Mouse (Mus musculus) thymus, postnatal 36 days (tissue): Measurements from ENCODE around the gene Fbxo5.
A peak's percentile ranks its signal among the peaks of the same experiment; 100 is the strongest.

Experiments used
- DNase-seq, 2 experiments: peaks; one replicate each; pipeline ENCODE4 v3.0.0; 2022; ENCODE audit warnings: mixed read lengths in 2 of 2

The Fbxo5 gene

DNA sequence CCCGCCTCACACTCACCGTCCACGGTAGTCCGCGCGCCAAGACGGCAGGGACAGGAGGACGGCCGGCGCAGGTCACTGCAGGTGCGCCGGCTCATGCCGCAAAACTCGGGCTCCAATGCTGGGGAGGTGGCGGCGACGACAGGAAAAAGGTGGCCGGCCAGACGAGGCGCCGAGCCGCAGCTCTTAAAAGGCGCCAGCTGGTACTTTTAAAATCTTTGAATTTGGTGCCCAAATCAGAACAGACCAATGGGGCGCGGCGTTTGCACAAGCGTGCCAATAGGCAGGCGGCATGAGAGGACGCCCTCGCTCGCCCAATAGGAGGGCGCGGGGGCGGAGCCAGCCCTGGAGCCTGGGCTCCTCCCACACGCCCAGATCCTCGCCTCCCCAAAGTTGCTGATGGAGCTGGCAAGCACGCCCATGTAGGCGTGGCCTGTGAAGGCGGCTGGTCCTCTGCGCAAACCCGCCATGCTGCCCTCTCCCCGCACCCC, at the start of gene Fbxo5:
Gene Fbxo5, minus strand, starts transcription at position 358 of the 488 bp plus-strand sequence.
- DNase-seq: peak; percentile 97 to 99

DNA sequence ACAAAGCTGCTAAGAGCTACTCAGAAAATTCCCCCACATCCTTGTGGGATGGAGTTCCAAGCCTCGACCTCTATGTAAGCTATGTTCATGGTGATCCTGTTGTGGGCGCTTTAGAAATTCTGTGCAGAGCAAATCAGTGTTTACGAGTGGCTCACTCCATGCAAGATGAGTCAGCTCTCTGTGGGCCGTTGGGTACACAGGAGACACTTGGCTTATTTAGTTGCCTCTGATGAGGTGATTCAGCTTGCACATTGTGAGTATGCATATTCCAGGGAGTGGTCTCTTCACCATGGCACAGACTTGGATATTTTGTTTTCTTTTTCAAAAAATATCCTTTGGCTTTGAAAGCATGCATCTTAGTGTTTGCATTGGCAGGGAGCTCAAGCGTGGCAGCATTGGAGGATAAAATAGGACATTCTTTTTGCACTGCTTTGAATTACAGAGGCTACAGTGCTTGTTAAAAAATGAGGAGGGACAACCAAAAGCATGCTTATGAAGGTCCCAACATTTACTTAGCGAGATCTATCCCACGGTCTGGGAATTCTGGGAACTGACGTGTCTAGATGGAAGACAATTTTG, 48.0 kb upstream of the Fbxo5 start:
- DNase-seq: no peak

DNA sequence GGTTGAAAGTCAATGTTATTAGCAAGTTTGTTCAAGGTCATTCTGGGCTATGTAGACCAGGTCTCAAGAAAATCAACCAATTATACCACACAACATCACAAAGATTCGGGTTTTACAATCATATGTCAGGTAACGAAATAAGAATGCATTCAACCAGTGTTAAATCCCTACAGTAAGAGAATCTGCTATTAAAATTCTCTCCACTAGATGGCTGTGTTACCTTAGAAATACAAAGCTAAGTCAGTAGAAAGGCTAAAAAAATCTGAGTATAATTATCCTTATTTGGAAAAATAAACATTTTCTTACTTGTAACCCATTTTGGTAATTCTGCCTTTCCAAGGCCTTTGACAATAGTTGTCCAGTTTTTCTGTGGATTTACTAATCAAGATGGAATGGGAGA, 41.5 kb upstream of the Fbxo5 start:
- no peak for DNase-seq

DNA sequence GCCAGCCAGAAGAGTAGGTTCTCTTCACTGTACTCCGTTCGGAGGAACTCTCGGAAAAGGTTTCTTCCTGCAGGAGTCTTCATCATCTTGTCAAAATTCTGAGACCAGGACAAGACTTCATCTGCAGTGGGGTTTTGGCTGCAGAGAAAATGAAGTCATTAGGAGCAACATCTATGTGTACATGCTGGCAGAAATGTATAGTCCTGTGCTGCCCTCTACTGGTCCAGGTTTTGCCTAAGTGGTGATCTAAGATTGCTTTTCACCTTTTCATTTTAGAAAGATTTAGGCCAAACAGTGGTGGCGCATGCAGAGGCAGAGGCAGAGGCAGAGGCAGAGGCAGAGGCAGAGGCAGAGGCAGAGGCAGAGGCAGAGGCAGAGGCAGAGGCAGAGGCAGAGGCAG, 36.0 kb upstream of the Fbxo5 start:
- DNase-seq: peak; percentile 40 to 57

DNA sequence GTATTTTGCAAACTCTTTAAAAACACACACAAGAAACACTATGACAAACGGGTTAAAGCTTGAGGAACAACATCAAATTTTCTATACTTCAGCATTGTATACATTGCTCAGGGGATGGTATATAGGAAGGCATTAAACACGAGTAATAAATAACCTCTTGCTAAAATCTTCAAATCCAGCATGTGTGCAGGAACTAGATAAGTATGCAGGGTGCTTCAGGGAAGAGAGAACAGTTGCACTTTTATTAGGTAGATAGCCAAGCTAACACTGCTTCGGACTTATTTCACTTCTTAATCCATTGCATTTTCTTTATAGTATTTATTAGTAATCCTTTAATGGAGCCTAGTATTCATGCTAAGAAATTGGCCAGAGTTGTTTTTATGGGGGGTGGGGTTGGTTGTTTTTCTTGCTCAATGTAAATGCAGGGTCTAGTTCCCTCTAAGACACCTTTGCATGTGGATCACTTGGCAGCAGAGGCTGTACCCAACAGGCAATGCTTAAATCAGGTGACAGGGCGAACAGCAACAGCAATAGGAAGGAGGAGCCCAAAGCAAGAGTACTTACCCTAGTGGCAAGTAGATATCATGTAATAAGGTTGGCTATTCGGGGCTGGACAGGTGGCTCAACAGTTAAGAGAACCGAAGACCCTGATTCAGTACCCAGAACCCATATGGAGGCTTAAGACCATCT, 21.1 kb upstream of the Fbxo5 start:
- DNase-seq: no peak

DNA sequence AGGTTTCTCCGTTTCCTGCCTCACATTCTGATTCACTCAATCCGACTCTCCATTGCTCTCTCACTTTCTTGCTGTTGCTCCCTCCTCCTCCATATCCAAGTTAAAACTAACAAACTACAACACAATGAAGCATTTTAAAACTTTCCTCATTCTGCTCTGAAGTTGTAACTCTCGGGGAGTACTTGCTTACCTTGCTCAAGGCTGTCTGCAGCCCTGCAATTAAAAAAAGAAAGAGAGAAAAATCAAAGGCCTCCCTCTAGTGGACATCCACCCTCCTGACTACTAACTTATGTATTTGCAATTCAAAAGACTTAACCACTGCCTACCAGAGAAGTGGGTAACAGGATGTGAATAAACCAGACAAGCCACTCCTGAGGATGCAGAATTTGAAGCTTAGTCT, 19.4 kb upstream of the Fbxo5 start:
- peak in 1 of 2 experiments; percentile 21 for DNase-seq

DNA sequence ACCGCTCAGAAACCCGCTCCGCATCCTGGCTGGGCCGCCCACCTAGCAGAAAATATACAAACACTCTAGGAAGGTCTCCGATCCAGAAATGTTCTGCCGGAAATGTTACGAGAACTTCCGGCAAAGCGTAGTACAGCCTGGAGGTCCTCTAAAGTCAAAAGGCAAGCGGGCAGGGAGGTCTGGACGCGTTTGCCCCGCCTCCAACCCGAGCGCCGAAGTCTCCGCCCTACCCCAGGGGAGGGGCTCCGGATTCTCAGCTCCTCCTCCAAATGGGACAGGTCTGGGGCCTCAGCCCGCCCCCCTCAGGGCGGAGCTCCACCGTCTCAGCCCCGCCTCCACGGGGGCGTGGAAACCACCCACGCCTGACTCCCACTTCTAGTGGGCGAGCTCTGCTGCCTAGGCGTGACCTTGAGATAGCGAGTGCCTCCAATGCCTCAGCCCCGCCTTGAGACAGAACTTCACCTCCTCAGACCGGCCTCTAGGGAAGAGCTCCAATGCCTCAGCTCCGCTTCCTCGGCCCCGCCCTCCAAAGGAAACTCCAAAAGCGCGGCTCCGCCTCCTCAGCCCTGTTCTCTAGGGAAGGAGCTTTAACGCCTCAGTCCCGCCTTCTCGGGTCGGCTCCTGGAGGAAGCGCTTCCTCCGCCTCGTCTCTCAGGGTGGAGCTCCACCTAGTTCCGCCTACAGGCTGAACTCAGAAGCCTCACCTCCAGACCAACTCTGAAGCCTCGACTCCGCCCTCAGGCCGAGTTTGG, 18.5 kb upstream of the Fbxo5 start, which contains the start of gene Mtrf1l:
Gene Mtrf1l, minus strand, starts transcription at position 171 of the 752 bp plus-strand sequence.
- DNase-seq: peak; percentile 98 to 99

DNA sequence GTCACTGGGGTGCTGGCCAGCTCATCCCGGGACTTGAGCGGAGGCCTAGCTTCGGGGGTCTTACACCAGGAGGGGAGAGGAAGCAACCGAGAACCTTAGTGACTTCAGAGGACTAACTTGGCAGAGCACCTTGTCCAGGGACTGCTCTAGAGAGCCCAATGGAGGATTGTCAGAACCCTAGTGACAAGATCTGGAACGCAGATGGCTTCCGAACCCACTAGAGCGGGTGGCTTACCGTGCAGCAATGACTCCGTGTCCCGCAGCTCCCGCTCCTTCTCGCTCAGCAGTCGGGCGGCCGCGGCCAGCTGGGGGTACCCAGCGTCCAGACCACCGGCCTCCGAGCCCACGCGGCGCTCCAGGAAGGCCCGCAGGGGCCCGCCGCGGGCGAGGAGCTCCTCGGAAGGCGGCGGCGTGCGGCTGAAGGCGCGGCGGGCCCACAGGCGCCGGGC, 17.9 kb upstream of the Fbxo5 start:
- no peak for DNase-seq

DNA sequence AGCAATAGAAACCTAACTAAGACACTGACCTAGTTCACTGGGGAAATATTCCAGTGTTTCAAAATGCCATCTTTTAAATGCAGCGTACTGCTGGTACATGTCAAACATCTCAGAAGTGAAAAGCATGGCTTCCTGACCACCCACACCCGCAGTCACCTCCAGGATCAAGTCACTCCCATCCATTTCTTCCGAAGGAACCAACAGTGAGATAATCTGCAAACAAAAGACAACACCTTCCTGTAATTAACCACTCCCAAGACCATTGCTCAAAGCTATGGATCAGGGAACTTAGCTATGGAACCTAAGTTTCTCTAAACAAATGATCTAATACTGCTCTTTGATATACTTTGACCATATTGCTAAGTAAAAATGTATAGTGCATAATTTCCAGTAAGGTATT, 13.4 kb upstream of the Fbxo5 start:
- DNase-seq: no peak

DNA sequence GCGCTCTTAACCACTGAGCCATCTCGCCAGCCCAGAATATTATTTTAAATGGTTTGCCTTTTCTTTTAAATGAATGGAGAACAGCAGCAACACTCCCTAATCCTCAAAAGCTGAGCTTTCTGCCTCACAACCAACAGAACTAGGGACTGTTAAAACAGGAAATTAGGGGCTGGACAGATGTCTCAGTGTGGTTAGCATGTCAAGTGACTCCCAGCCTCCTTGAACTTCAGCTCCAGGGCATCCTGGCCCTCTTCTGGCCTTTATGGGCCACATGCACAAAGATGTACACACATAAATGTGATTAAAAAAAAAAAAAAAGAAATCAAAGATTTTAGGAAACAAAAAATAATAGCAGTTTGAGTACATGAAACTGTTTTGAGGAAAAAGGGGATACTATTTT, 10.6 kb upstream of the Fbxo5 start:
- DNase-seq: no peak

DNA sequence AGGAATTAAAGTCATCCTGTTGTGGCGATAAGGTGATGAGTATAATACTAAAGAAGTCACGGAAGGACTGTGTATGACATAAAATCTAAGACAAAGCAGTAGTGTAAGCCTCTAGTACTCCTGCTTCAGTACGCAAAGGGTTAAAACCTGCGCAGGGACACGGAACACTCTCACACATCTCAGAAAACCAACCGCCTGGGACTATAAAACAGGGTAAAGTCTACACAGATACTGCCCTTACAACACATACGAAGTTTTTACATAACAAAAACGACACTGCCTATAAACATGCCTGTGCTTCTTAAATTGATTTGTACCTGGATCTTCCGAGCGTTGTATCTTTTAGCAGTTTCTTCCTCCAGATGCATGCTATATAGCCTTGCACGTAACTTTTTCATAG, 8.3 kb upstream of the Fbxo5 start:
- DNase-seq: no peak

DNA sequence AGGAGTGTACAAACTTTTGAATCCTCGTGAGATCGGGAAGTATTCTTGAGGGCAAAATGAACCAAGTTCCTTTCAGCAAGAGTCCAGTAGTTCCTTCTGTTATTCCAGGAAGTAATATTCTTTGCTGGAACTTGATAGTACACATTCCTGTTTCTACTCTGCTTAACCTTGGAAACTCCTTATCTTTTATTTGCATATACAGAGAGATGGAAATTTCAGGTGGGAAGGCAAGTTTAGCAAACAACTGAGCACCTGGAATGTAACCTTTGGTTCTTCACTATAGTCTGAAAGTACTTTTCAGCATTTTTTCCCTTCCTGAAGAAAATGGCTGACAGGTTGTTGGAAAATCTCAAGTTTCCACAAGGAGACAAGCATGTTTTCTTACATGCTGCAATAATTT, 2.3 kb upstream of the Fbxo5 start:
- DNase-seq: no peak

DNA sequence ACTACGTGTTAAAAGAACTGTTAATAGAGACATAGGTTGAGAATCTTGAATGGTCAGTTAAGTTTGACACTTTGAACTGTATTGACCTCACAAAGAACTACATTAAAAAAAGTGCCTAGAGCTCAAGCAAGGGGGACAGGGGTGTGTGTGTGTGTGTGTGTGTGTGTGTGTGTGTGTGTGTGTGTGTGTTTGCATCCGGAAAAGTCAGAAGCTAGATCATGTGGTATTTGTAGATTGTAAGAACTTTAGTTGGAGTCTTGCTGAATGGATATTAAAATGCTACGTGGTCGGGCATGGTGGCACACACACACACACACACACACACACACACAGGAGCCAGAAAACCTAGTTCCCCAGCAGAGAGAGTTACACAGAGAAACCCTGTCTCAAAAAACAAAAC, 1.6 kb upstream of the Fbxo5 start:
- DNase-seq: no peak

DNA sequence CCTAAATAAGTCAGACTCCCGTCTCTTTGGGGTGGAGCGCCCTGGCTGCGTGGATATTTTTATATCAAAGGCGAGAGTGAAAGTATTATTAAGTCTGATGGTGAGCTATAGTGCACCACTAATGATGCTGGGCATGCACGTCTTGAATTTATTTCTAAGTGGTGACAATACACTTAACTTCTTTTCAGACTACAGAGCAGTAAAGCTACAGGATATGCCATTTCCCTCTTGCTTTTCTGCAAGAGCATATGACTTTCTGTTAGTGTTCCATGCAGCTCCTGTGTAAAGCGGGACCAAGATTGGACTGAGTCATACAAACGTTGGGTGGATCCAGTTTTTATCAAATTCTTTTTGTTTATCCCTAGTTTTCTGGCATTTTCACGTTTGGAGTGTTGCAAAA, 1.0 kb upstream of the Fbxo5 start:
- DNase-seq: peak in 1 of 2 experiments; percentile 15

DNA sequence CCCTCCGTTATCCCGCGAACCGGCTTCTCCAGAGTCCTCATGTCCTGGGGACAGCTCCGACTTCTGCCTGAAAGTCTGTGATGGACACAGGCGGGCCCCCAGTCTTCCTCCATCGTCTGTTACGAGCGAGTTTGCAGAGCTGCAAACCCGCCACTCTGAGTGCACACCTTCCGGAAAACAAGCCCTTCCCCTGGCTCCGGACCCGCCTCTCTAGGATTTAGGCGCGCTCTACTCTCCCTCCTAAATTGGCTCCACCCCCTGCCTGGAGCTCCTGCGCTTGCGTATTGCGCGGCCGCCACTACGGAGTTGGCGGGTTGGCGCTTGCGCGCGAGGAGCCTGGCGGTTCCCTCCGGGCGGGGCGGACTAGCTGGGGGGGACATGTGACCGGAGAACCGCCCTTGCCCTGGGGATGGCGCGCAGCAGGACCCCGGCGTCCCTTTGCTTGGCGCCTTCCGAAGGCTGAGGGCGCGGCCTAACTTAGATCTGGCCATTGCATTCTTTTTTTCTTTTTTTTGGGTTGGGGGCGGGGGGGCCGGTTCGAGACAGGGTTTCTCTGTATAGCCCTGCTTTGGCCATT, 419 bp upstream of the Fbxo5 start:
- DNase-seq: peak; percentile 96 to 98

DNA sequence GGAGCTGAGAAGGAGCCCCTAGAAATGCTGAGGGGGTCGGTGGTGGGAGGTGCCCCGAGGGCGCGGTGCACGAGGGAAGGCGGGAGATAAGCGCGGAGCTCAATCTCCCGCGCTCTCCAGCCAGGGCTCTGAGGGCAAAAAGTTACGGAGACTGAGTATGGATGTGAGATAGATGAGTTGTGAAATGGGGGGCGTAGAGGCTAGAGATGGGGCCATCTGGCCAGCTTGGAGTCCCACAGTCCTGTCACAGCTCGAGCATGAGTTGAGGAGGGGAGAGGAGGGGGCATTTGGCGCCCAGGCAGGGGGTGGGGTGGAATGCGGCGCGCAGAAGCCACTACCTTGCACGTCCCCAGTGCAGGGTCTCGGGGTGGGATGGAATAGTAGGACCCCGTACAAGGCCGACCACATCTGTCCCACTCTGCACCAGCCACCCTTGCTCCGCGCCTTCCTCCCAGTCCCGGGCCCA, 676 bp downstream of the Fbxo5 start:
- peak; percentile 33 to 56 for DNase-seq

DNA sequence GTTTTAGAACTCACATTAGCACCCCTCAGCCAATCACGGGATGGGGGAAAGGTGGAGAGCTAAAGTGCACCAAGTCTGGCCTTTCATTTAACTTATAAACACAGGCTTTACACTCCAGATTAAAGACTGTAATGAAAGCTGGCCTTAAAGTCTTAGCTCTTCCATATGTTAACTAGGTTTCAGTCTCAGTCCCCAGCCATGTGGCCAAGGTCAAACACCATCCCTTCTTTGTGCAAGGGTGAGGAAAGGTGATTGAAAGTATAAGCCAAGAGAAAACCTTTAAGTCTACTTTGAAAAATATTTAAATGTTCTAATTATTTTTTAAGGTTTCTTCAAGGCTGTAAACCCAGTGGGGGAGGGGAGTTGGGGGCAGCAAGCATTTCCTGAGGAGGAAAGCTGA, 1.7 kb downstream of the Fbxo5 start:
- DNase-seq: no peak

DNA sequence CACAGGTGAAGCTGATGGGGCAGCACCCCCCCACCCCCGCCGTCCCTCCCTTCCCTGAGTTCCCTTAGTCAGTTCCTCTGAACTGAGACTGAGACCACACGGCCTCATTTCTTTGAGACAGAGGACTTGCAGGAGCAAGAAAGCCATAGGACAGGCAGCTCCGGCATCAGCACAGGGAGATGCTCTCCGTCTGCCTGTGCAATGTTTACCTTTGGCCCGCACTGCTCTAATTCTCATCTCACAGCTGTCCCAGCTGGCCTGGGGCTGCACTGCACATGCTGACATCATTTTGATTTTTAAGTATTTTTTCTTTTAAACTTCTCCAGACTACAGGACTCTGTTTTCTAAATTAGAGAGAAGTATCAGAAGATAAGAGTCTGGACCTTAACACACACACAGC, 2.5 kb downstream of the Fbxo5 start:
- no peak for DNase-seq

DNA sequence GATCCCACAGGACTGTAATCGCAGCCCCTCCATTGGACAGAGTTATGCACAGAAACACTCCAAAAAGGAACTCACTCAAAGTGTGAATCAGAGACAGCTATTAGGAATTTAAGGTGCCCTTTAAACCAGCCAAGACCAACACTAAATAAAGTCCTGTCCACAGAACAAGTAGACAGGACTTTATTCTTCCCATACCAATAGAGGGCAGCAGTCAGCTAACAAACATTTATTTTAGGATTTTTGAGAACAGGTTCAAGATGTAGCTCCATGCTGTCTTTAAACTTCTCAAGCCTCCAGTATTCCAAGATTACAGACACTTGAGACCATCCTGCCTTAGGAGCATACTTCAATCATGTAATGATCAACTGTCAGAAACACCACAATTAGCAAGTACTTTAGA, 4.9 kb downstream of the Fbxo5 start:
- DNase-seq: no peak

DNA sequence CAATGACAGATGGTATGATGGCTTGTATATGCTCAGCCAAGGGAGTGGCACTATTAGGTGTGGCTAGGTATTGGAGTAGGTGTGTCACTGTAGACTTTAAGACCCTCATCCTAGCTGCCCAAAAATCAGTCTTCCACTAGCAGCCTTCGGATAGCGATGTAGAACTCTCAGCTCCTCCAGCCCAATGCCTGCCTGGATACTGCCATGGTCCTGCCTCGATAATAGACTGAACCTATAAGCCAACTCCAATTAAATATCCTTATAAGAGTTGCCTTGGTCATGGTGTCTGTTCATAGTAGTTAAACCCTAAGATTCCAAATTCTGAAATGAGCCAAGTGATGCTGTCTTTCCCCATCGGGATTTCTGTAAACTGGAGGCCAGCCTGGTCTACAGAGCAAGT, 7.3 kb downstream of the Fbxo5 start:
- no peak for DNase-seq

DNA sequence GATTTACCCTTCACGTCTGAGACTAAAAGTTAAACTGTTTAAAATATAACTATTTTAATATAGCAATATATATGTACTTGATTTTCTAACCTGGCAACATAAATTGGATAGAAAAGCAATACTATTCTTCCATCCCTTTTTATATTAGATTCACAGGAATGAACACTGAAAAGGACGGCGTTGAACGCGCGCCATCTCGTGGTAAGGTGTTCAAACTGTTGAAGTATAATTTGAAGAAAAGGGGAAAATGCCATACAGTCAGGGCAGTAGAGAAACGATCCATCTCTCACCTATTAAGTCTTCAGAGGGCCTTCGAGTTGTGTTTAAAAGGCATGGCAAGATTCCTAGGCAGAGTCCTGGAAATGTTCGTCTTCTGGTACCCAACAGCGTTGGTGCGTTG, 14.7 kb downstream of the Fbxo5 start:
- DNase-seq: peak; percentile 26 to 32

DNA sequence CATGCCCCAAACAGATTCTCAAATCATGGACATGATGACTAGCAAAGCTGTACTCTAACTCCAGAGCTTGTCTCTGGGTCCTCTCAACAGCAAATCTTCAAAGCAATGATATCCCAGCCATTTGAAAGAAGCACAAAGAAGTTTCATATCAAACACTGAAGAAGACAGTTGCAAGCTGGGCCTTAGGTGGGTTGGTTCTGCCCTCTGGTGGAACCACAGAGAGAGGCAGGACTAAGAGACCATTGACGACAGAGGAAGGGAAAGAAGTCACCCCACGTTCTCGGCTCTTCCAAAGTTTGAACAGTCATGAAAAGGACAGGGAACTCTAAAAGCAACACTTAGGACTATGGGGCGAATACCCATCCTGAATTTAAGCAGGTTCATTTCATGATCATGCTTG, 18.5 kb downstream of the Fbxo5 start:
- no peak for DNase-seq
